Mouse (Mus musculus) intestine, embryonic 16.5 days (tissue): Measurements from ENCODE around the gene Kcng3. TPM values are rescaled to one million over a fixed set of nuclear protein-coding genes. Genes with fewer than 3 reads are reported as not detected.

ENCODE experiments used
- ATAC-seq: fragments of 200-750 bp; cut with Nextera tagmentation; 2 replicates; pipeline ENCODE4 v1.8.0; 2017; ENCODE audit warnings: moderate TSS enrichment, moderate library complexity
- H3K27ac ChIP-seq: fragments of 300-500 bp; sonication (generic); 2 replicates; pipeline ENCODE4 v1.5.1; 2014; ENCODE audit warnings: mild to moderate bottlenecking, low read length
- H3K27me3 ChIP-seq: fragments of 300-500 bp; sonication (generic); replicated peaks from 2 replicates; pipeline ENCODE4 v1.6.1; 2014; ENCODE audit warnings: low read length, control low read depth, mixed read lengths; ENCODE audit not compliant: control insufficient read depth, insufficient read depth
- H3K36me3 ChIP-seq: fragments of 300-500 bp; sonication (generic); 2 replicates; pipeline ENCODE4 v1.6.1; 2014; ENCODE audit warnings: low read length, control low read depth; ENCODE audit not compliant: control insufficient read depth, insufficient read depth
- H3K4me1 ChIP-seq: fragments of 300-500 bp; sonication (generic); 2 replicates; pipeline ENCODE4 v1.6.1; 2014; ENCODE audit warnings: low read length, control low read depth, mixed read lengths; ENCODE audit not compliant: control insufficient read depth, insufficient read depth
- H3K4me2 ChIP-seq: fragments of 300-500 bp; sonication (generic); 2 replicates; pipeline ENCODE4 v1.6.1; 2014; ENCODE audit warnings: low read depth, low read length, control low read depth
- H3K4me3 ChIP-seq: fragments of 300-500 bp; sonication (generic); 2 replicates; pipeline ENCODE4 v1.5.1; 2014; ENCODE audit warnings: mild to moderate bottlenecking, low read length
- H3K9ac ChIP-seq: fragments of 300-500 bp; sonication (generic); 2 replicates; pipeline ENCODE4 v1.6.1; 2014; ENCODE audit warnings: low read depth, low read length
- H3K9me3 ChIP-seq: fragments of 300-500 bp; sonication (generic); 2 replicates; pipeline ENCODE4 v1.6.1; 2016; ENCODE audit warnings: low read length, control low read depth; ENCODE audit not compliant: control insufficient read depth
- WGBS: fragments of 180-500 bp; shearing (Covaris S2); extraction: QIAGEN DNeasy Blood & Tissue Kit; methylation state at CpG from one replicate; pipeline ENCODE4 v1.1.7; 2014; 5-methylcytosine and 5-hydroxymethylcytosine counted together
- polyA plus RNA-seq: library from polyadenylated mRNA; unstranded; fragments of >200 nt; fragmentation: Nextera tagmentation; extraction: Ambion mirVana; gene quantifications from 2 replicates; pipeline ENCODE4 v1.2.1, GENCODE M21; 2015

The Kcng3 gene
- polyA plus RNA-seq: not detected in 2 replicates

DNA sequence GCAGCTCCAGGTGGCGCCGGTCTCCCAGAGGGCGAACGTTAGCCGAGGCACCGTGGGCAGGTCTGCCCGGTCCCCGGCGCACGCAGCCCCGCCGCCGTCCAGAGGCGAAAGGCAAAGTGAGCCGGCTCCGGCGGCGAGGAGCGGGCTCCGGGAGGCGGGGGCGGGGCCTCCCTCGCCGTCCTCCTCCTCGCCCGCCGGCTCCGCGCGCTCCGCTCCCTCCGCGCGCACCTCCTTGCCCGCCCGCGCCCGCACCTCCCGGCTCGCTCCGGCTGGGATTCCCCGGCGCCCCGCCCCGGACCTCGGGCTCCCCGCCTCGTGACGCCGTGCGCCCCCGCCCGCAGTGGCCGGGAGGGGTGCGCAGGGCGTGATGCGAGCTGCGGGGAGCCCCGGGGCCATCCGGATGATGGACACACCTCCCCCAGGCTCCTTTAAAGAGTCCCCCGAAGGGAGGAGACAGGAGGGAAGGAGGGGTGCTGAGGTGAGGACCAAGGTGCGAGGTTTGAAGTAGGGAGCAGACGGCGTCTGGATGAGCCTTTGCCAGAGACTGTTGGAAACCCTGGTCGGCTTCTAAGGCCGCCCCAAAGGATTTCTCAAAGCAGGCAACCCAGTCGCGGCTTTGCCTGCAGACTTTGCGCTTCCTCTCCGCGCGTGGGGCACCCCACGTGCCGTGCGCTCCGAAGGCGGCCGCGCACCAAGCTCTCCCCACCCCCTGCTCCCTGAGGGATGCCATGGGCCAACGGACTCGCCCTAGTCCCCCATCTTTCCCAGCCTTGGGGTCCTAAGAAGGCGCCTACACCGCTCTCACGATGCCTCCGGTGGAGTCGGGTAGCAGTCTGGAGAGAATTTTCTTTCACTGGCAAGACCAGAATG, at the start of gene Kcng3:
Gene Kcng3, minus strand, starts transcription at position 113 of the 870 bp plus-strand sequence.
- no peak within 1 kb of the TSS for H3K27ac ChIP-seq
- H3K4me3 ChIP-seq: peak within 1 kb of the TSS; percentile 59
- peaks cover 14% of the 10 kb centered on the region for H3K4me1 ChIP-seq
- H3K9me3 ChIP-seq: no peaks in the 10 kb centered on the region
- peak; percentile 76 for ATAC-seq
- WGBS: under 1% methylated on average over 70 of the region's 86 CpGs
- H3K4me2 ChIP-seq: peak within 1 kb of the TSS; percentile 97
- H3K9ac ChIP-seq: peak within 1 kb of the TSS; percentile 62
- H3K36me3 ChIP-seq: no peaks in the 10 kb centered on the region
- peaks cover 45% of the 10 kb centered on the region for H3K27me3 ChIP-seq

DNA sequence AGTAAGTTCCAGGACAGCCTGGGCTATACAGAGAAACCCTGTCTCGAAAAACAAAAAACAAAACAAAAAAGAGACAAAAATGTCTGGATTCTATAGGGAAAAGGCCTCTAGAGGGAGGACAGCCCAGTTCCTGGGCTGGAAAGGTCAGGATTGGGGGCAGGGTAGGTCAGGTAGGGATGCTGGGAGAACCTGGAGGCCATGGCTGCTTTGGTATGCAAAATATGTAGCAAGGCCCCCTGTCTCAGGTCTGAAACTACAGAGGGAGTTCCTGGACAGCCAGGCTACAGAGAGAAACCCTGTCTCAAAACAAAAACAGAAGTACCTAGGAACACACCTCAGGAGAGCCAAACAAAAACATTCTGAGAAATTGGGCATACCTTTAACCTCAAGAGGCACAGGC, 45.7 kb upstream of the Kcng3 start:
- no peak for ATAC-seq
- H3K4me2 ChIP-seq: no peak overlapping the region
- H3K9ac ChIP-seq: no peak overlapping the region
- H3K9me3 ChIP-seq: no peaks in the 10 kb centered on the region
- no peak overlapping the region for H3K4me3 ChIP-seq
- H3K27me3 ChIP-seq: no peaks in the 10 kb centered on the region
- H3K4me1 ChIP-seq: no peaks in the 10 kb centered on the region
- no peaks in the 10 kb centered on the region for H3K36me3 ChIP-seq
- WGBS: 85% methylated on average over 1 of the region's 1 CpGs
- H3K27ac ChIP-seq: no peak overlapping the region

DNA sequence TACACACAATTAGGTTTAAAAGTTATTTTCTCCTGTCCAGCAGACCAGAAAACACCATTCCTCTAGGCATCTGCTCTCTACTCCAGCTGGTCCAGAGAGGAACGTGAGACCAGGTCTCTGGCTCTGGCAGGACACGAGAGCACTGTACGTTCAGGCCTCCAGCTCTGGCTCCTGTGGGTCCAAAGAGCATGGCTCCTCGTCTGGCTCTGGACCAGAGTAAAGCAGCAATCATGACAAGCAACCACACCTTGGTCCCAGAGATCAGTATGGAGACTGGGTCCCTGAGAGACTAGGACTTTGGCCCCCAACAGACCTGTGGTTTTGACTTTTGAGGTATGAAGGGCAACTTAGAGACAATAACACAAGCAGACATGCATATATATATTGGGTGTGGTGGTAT, 41.0 kb upstream of the Kcng3 start:
- H3K9me3 ChIP-seq: no peaks in the 10 kb centered on the region
- H3K4me3 ChIP-seq: no peak overlapping the region
- H3K4me1 ChIP-seq: no peaks in the 10 kb centered on the region
- H3K27me3 ChIP-seq: no peaks in the 10 kb centered on the region
- H3K9ac ChIP-seq: no peak overlapping the region
- 59% methylated on average over 4 of the region's 4 CpGs for WGBS
- ATAC-seq: peak; percentile 93
- H3K4me2 ChIP-seq: no peak overlapping the region
- peak overlapping the region; percentile 26; the same call in 1 of the 2 replicates for H3K27ac ChIP-seq
- no peaks in the 10 kb centered on the region for H3K36me3 ChIP-seq

DNA sequence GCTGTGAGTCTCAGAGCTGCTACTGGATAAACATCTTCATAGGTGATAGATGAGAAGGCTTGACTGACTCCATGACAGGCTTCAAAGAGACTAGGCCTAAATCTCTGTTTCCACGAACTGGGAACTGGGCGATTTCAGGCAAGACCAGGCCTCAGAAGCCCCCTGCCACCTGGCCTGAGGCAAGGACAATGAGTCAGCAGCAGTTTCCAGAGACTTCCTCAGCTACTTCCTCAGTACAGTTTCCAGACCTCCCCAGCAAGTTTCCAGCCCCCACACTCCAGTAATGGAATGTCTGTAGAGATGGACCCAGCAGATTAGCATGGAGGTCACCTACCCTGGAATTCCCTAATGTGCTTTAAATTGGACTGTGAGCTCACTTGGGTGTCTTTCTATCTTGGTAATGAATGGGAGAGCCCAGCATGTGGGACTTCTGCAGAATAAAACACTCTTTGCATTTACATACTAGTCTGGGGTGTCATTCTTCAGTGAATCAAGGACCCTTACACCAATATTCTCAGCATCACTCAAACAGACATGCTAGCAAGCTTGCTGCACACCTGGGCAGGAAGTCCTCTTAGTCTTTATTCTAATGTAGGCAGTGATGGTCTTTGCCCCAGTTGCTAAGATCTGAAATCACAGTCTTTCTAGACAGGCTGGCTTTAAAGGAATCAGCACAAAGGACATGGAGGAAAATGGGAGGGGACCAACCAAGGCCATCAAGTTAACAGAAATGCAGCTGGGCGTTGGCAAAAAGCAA, 36.4 kb upstream of the Kcng3 start:
- H3K4me2 ChIP-seq: no peak overlapping the region
- H3K9ac ChIP-seq: no peak overlapping the region
- H3K36me3 ChIP-seq: no peaks in the 10 kb centered on the region
- ATAC-seq: no peak
- H3K4me1 ChIP-seq: no peaks in the 10 kb centered on the region
- H3K27me3 ChIP-seq: no peaks in the 10 kb centered on the region
- 82% methylated on average over 3 of the region's 3 CpGs for WGBS
- no peak overlapping the region for H3K27ac ChIP-seq
- H3K4me3 ChIP-seq: no peak overlapping the region
- H3K9me3 ChIP-seq: no peaks in the 10 kb centered on the region

DNA sequence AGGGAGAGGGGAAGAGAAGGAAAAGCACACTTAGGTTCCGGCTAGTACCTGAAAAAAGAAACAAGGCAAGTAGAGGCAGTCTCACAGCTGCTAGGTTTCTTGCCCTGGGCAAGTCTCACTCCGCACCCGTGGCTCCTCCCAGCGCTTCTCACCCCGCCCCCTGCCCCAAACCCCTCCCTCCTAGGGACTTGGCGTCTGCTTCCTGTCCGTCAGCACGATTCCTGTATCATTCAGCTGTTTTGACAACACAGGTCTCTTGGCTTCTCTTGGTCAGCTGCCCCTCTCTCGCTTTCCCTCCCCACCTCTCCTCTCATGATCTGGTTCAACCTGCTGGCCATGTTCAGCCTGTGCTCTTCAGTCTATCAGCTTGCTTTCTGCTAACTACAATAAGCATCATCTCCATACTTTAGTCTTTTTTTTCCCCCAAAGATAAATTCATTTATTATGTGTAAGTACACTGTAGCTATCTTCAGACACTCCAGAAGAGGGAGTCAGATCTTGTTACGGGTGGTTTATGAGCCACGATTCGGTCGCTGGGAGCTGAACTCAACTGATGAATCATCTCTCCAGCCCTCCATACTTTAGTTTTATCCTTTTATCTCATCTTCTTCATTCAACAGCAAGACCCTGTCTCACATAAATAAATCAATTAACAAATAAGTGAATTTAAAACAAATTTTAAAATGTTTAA, 35.0 kb upstream of the Kcng3 start:
- no peaks in the 10 kb centered on the region for H3K9me3 ChIP-seq
- H3K36me3 ChIP-seq: no peaks in the 10 kb centered on the region
- no peak for ATAC-seq
- H3K27me3 ChIP-seq: no peaks in the 10 kb centered on the region
- H3K4me1 ChIP-seq: no peaks in the 10 kb centered on the region
- 71% methylated on average over 13 of the region's 13 CpGs for WGBS
- no peak overlapping the region for H3K9ac ChIP-seq
- H3K27ac ChIP-seq: no peak overlapping the region
- no peak overlapping the region for H3K4me2 ChIP-seq
- H3K4me3 ChIP-seq: no peak overlapping the region

DNA sequence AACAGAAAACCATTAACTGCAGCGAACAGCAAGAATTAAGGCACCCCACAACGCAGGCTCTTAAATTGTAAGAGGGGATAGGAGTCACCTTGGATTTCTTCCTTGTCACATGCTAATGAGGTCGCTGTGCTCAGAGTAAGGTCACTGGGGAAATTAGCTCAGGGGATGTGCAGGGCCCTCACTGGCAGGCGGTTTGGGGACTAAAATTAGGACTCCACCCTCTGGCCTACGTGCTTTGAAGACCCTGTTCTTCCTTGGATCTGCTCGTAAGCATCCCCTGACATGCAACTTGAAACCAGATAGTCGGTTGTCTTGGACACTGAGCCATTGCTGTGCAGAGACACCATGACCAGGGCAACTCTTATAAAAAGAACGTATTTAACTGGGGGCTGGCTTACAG, 33.1 kb upstream of the Kcng3 start:
- H3K9ac ChIP-seq: no peak overlapping the region
- no peaks in the 10 kb centered on the region for H3K9me3 ChIP-seq
- ATAC-seq: no peak
- H3K4me3 ChIP-seq: no peak overlapping the region
- WGBS: 58% methylated on average over 8 of the region's 8 CpGs
- H3K4me2 ChIP-seq: no peak overlapping the region
- H3K27ac ChIP-seq: no peak overlapping the region
- H3K36me3 ChIP-seq: no peaks in the 10 kb centered on the region
- H3K4me1 ChIP-seq: no peaks in the 10 kb centered on the region
- no peaks in the 10 kb centered on the region for H3K27me3 ChIP-seq

DNA sequence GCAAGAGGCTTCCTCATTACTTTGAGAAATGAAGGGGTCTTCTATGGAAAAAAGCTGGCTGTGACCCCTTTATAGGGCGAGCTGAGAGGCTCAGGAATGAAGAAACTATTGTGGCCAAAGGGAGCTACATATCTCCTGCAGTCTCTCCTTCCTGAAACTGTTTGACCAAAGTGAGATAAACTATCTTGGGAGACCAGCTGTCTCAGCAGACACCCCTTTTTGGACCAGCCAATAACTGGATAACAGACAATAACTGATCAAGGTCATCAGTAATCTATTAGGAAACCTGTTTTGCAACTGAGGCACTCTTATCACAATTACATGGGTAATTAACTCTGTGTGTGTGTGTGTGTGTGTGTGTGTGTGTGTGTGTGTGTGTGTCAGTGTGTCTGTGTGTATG, 27.2 kb upstream of the Kcng3 start:
- WGBS: 48% methylated on average over 1 of the region's 1 CpGs
- Histone ChIP-seq H3K4me2 (no peak overlapping the region), H3K9me3 (no peaks in the 10 kb centered on the region), H3K4me3 (no peak overlapping the region), H3K4me1 (no peaks in the 10 kb centered on the region), H3K27me3 (no peaks in the 10 kb centered on the region), H3K27ac (no peak overlapping the region), H3K9ac (no peak overlapping the region), H3K36me3 (no peaks in the 10 kb centered on the region)
- peak; percentile 68 for ATAC-seq

DNA sequence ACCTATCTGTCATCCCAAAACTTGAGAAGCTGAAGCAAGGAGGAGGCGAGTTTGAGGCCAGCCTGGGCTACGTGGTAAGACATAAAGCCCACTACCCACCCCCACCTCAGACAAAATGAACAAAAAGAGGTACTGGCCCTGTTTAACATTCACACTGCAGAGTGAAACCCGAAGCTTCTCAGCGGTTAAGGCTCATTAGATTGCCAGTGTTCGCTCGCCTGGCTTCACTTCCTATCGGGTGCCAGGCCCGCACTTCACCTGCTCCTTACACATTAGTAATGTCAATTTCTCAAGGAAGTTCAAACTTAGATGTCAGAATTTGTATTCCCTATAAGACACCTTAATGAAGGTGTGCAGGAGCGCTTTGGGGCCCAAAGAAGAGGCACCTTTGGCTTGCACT, 25.7 kb upstream of the Kcng3 start:
- Histone ChIP-seq H3K36me3 (no peaks in the 10 kb centered on the region), H3K9ac (no peak overlapping the region), H3K9me3 (no peaks in the 10 kb centered on the region), H3K4me1 (no peaks in the 10 kb centered on the region), H3K4me2 (no peak overlapping the region), H3K27me3 (no peaks in the 10 kb centered on the region), H3K27ac (no peak overlapping the region), H3K4me3 (no peak overlapping the region)
- no peak for ATAC-seq
- WGBS: 84% methylated on average over 9 of the region's 9 CpGs

DNA sequence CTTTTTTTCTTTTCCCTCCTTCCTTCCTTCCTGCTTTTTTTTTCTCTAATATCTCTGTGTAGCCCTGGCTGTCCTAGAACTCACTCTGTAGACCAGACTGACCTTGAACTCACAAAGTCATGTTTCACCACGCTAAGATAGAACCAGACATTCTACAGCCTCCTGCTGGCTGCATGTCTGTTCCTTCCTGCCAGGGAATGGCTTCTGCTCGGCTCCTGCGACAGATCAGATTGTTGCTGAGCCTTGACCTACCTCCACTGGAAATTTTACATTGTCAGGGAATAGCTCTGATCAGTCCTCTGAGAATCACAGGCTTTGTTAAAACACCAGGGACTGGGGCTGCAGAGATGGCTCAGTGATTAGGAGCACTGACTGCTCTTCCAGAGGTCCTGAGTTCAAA, 24.0 kb upstream of the Kcng3 start:
- H3K4me3 ChIP-seq: no peak overlapping the region
- H3K9ac ChIP-seq: no peak overlapping the region
- H3K4me1 ChIP-seq: no peaks in the 10 kb centered on the region
- H3K36me3 ChIP-seq: no peaks in the 10 kb centered on the region
- H3K9me3 ChIP-seq: no peaks in the 10 kb centered on the region
- H3K27me3 ChIP-seq: no peaks in the 10 kb centered on the region
- no peak overlapping the region for H3K4me2 ChIP-seq
- no peak overlapping the region for H3K27ac ChIP-seq
- 77% methylated on average over 3 of the region's 3 CpGs for WGBS
- no peak for ATAC-seq
